Mouse (Mus musculus) forelimb bud, embryonic 11.5 days (tissue): Measurements from ENCODE around the gene Ifnar1.

Source experiments
- DNase-seq: peaks from one replicate; pipeline ENCODE4 v3.0.0-alpha.2; 2012; ENCODE audit warnings: low read depth, low spot score

Gene Ifnar1

GRCm38 (mm10) chr16:91538513-91538912, 53.5 kb downstream of the Ifnar1 start:
- DNase-seq, result no peak

DNA sequence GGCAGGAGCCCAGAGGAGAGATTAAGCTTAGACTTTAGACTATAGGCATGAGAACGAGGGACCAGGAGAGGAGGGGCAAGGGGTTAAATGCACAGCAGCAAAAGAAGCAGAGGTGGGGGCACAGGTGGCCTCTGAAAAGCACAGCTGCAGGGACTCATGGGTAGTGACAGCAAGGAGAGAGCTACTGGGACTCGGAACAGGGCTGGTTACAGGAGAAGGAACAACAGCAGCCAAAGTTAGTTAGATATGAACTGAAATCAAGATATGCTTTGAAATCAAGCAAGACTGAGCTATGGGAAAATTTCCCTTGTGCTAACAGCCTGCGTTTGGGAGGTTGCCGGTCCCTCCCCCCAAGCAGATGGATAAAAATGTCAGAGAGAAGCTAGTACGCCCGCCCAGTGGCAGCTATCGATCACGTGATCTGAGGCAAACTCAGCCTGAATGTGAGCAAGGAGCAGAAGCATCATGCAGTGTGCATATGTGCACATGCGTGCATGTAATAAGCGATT, 56.6 kb downstream of the Ifnar1 start:
- DNase-seq, result no peak

DNA sequence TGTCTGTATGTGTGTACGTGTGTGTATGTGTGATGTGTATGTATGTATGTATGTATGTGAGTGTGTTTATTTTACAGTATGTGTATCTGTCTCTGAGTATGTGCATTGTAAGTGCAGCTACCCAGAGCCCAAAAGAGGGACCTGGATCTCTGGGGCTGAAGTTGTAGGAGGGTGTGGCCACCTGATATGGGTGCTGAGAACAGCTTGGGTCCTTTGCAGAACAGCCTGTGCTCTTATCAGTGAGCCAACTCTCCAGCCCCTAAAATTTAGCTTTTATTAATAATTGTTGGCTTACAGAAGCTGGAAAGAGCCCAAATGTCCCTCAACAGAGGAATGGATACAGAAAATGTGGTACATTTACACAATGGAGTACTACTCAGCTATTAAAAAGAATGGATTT, 58.6 kb downstream of the Ifnar1 start:
- DNase-seq, result no peak

DNA sequence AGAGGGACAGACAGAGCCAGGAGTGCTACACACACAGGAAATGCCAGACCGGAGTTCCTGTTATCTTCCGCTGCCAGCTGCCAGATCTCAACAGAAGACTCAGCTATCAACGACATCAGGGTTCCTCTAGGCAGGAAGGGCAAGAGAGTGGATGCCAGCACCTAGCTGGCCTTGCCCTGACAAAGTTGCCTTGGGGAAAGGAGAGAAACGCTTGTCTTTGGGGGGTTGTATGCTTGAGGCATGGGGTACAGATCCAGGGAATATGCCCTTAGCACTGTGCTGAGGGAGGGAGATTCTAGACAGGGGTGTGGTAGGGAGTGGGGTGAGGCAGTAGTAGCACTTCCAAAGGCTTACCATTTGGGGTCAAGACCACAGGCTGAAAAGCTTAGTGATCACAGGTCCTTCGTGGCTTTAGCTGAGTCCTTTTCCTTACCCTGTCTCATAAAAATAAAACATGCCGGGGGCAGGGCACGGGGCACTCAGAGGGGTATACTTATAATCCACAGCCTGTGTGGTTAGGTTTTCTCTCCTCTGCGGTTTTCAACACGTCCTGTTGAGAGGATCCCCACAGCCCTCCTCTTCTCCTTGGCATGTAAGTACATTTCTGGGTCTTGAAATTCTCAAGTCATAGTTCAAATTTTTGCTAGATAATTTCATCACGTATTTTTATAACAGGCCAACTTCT, 60.7 kb downstream of the Ifnar1 start:
- no peak for DNase-seq

- no peak for DNase-seq
Measured at GRCm38 (mm10) chr16:91546391-91546835, 61.4 kb downstream of the Ifnar1 start.

- DNase-seq, result no peak
Measured at GRCm38 (mm10) chr16:91546836-91547741, 62.1 kb downstream of the Ifnar1 start, which contains the start of gene Ifngr2. Gene Ifngr2, plus strand, starts transcription at chr16:91547072.

DNA sequence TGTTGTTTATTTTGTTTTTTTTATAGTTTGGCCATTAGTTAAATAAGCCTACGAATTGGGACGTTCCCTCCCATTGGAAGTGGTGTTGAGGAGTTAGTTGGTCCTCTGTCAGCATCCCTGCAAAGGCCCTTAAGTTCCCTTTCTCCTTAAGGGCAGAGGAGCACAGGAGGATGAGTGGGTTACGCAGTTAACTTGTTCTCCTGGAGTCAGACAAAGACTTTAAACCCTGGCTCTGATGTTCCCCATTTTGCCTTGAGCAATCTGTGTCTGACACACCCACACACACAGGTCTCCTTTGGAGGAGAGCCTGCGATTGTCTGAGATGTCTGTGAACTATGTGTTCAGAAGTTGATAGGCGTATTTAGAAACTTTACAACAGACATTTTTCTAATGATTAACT, 62.9 kb downstream of the Ifnar1 start:
- no peak for DNase-seq

GRCm38 (mm10) chr16:91548586-91548985, 63.5 kb downstream of the Ifnar1 start:
- no peak for DNase-seq

DNA sequence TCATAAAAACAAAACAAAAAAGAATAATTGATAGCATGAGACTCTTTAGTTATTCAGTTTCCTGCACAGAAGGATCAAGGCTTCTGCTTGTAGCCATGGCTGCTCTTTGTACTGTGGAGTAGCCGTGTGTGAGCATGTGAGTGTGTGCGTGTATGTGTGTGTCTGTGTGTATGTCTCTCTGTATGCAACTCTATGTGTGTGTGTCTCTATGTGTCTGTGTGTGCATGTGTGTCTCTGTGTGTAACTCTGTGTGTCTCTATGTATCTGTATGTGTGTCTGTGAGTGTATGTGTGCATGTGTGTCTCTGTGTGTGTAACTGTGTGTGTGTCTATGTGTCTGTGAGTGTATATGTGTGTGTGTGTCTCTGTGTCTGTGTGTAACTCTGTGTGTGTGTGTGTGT, 64.0 kb downstream of the Ifnar1 start:
- no peak for DNase-seq

DNA sequence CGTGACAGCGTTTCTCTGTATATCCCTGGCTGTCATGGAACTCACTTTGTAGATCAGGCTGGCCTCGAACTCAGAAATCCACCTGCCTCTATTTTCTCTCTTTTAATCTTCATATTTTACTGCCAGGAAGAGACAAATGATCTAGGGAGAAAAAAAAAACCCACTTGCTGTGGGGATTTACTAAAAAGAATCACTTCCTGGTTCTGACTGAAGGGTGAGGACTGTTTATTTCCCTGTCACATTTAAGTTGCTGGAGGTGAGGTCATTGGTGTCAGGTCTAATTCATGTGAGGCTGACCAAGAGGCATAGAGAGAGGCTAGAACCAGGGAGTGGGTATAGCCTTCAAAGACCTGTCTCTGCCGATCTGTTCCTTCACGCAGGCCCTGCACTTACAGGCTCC, 64.6 kb downstream of the Ifnar1 start:
- no peak for DNase-seq

DNA sequence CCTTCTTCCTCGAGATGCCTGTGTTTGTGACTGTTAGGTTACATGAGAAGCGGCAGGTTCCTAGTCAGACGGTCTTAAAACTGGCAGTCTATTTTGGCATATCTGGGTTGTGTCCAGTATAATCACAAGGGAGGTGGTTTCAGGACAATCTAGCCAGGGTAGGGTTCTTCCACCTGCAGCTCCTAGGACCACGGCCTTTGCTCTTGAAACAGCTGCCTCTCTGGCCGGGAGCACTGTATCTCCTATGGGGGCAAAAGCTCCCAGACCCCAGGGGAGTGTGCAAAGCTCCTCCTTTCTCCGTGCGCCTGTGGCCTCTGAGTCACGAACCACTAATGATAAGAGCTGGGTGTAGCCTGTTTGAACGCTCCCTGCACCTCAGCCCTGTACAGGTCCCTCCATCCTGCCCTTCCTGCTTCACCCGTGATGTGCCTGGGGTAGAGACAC, 66.1 kb downstream of the Ifnar1 start:
- no peak for DNase-seq

GRCm38 (mm10) chr16:91552072-91552471, 67.0 kb downstream of the Ifnar1 start:
- no peak for DNase-seq

- no peak for DNase-seq
Measured at GRCm38 (mm10) chr16:91553625-91554024, 68.6 kb downstream of the Ifnar1 start.

DNA sequence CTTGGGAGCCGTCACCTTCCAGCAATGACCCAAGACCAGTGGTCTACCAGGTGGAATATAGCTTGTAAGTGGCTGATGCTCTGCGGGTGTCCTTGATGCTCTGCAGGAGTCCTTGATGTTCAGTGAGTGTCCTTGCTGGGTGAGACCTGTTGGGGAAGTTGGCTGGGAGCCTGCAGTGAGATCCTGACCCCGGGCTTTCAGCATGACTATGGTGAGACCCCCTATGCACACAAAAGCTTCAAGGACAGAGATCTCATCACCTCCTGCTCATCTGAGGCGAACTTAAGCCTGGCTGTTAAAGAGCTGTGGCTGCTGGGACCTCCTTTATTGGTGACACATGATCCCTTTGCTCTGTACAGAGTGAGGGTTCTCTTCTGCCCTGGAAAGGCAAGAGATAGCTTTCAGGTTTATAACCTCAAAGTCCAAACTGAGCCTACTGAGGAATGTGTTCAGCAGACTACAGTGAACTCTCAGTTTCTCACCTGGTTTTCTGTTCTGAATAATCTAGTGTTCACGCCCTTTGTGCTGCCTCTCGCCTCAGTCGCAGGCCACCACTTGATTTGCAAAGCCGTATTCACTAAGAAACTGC, 70.1 kb downstream of the Ifnar1 start:
- no peak for DNase-seq

DNA sequence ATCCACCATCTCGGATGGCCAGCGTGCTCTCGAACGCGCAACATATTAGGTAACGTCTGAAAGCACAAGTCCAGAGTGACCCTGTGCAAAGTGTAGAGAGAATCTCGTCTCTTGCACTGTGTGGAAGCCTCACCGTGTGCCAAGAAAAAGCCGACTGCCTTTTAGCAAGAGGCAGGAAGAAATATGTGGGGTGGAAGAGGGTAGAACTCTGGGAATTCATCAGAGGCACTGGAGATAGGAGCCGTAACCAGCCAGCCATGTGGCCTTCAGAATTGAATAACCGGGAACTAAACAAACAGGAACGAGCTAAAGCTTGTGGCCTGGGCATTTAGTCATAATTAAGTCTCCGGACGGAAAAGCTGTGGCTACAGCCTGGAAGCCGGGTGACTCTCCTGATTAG, 71.6 kb downstream of the Ifnar1 start:
- no peak for DNase-seq
